Mouse (Mus musculus) kidney, postnatal 14 days (tissue): Measurements from ENCODE around the gene Ppp4r2.
A peak's percentile ranks its signal among the peaks of the same experiment; 100 is the strongest.
"Not testable (repeated sequence)": the region's sequence is repeated elsewhere in the genome, so short reads cannot be mapped to it uniquely, and the experiment has no call there.

ENCODE experiments used
- DNase-seq: peaks from one replicate; pipeline ENCODE4 v3.0.0; 2022; ENCODE audit warnings: mixed read lengths

Ppp4r2 gene

DNA sequence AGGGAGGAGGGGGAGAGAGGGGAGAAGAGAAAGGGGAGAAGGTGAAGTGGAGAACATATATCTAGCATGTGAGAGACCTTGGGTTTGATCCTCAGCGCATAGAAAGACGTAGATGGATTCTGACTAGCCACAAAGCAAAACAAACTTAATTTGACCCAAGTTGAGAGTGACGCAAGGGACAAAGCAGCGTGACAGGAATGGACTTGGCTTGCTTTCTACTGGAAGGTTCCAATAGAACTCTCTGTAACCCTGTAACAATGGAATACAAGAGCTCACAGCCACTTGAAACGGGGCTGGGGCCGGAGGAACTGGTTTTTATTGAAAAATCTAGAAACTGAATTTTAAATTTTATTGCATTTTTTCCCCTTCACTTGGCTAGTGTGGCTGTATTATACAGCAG, 1.7 kb upstream of the Ppp4r2 start:
- no peak for DNase-seq

DNA sequence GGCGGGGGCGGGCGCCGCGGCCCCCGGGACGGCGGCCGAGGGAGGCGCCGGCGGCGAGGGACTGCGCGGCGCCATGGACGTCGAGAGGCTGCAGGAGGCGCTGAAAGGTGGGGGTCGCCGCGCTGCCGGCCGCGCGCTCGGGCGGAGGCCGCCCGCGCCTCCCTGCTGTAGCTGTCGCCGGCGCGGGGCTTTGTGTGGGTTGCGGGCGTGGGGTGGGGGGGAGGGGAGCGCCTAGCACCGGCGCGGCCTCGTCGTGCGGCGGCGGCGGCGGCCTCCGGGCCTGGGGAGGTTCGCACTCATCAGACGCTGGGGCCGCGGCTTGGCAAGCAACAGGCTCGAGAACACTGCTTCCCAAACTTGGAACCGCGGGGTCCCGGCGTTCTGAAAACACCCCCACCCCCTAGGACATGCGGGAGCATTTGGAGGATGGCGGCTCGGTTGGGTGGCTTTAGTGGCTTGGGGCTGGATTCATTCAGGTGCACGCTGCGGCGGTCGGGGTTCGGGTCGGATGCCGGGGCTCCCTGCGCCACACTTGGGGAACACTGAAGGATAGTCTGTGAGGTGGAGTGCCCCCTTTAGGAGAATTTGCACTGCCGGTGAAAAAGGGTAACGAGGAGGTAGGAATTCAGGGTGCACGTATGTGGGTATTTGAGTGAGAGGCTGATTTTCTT, 524 bp downstream of the Ppp4r2 start:
- peak; percentile 67 for DNase-seq

- DNase-seq, result no peak
These were observed 1.2 kb downstream of the Ppp4r2 start for GRCm38 (mm10) chr6:100834489-100835160.

GRCm38 (mm10) chr6:100845058-100845457, 11.6 kb downstream of the Ppp4r2 start:
- DNase-seq, result no peak

DNA sequence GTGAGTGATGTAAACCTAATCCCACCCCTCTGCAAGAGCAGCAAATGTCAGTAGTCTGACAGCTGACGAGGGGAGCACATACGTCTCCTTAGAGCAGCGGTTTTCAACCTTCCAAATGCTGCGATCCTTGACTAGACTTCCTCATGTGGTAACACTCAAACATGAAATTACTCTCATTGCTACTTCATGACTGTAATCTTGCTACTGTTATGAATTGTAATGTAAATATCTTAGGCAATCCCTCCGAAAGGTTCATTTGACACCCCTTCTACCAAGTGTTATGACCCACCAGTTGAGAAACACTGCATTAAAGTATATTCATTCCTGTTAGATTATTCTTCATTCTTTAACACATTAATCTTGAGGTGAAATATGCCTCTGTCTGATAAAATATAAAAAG, 13.8 kb downstream of the Ppp4r2 start:
- no peak for DNase-seq

- DNase-seq, result no peak
These were observed 15.4 kb downstream of the Ppp4r2 start for GRCm38 (mm10) chr6:100848682-100849375.

DNA sequence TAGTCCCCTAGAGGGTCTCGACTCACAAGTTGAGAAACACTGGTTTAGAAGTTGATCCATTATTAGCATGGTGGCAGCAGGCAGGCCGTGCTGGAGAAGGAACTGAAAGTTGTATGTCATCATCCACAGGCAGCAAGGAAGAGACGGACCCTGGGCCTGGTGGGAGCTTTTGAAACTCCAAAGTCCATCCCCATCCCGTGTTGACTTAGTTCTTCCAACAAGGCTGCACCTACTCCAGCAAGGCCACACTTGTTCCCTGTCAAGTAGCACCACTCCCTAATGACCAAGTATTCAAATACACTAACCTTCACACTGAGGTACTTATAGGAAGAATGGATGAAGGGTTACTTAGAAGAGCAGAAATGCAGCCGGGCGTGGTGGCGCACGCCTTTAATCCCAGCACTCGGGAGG, 17.3 kb downstream of the Ppp4r2 start:
- no peak for DNase-seq

- no peak for DNase-seq
These were observed 17.7 kb downstream of the Ppp4r2 start for GRCm38 (mm10) chr6:100851083-100851482.

- DNase-seq, result no peak
These were observed 31.9 kb downstream of the Ppp4r2 start for GRCm38 (mm10) chr6:100865321-100865720.

GRCm38 (mm10) chr6:100865788-100866187, 32.4 kb downstream of the Ppp4r2 start:
- not testable (repeated sequence) for DNase-seq

- not testable (repeated sequence) for DNase-seq
These were observed 32.8 kb downstream of the Ppp4r2 start for GRCm38 (mm10) chr6:100866246-100866645.

- no peak for DNase-seq
These were observed 35.4 kb downstream of the Ppp4r2 start for GRCm38 (mm10) chr6:100868863-100869262.

- no peak for DNase-seq
These were observed 36.5 kb downstream of the Ppp4r2 start for GRCm38 (mm10) chr6:100869909-100870308.

- DNase-seq, result no peak
These were observed 39.8 kb downstream of the Ppp4r2 start for GRCm38 (mm10) chr6:100873191-100873590.

DNA sequence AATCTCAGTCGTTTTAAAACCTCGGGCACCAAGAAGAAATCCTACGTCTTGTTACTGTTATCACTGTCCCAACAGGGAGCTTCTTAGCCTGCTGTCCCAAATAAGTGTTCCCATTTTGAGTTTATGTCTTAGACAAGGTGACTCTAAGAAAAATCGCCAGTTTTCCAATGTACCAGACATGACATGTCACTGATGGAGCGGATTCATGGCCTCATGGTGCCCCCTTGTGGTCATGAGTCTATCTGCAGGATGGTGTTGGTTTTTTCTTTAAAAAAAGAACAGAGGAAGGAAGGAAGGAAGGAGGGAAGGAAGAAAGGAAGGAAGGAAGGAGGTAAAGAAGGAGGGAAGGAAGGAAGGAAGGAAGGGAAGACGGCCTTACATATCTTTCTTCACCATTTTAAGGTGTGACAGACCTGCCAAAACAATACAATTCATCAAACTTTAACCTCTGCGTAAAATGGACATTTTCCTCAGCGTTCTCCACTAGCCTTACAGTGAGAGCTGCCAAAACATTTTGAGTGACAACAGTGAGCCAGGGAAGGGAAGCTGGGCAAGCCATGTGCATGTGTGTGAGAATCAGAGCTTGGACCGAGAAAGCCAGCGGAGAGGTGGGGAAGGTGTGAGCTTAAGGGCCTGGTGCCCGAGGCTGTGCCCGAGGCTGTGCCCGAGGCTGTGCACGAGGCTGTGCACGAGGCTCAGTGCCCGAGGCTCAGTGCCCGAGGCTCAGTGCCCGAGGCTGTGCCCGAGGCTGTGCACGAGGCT, 42.6 kb downstream of the Ppp4r2 start:
- peak; percentile 62 for DNase-seq

- DNase-seq, result no peak
These were observed 43.2 kb downstream of the Ppp4r2 start for GRCm38 (mm10) chr6:100876624-100877017.

- no peak for DNase-seq
These were observed 45.1 kb downstream of the Ppp4r2 start for GRCm38 (mm10) chr6:100878546-100878945.

DNA sequence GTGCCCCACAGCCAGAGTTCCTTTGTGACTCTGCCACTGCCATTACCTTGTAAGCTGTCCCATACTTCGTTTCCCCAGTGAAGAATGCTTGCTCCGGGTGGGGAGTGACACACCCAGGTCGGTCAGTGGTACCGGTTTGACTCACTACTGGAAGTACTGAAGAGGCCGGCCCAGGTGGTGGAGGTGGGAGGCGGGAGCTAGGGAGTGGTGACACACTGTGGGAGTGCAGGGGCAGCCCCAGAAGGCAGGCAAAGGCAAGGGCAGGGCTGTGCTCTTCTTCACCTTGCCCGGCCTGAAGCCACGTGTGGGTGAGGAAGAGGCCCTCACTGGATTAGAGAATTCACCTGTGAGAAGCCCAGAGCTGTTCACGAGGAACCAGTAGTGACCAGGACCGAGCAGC, 46.2 kb downstream of the Ppp4r2 start:
- DNase-seq, result no peak

- peak; percentile 22 for DNase-seq
These were observed 48.2 kb downstream of the Ppp4r2 start for GRCm38 (mm10) chr6:100881657-100882056.

DNA sequence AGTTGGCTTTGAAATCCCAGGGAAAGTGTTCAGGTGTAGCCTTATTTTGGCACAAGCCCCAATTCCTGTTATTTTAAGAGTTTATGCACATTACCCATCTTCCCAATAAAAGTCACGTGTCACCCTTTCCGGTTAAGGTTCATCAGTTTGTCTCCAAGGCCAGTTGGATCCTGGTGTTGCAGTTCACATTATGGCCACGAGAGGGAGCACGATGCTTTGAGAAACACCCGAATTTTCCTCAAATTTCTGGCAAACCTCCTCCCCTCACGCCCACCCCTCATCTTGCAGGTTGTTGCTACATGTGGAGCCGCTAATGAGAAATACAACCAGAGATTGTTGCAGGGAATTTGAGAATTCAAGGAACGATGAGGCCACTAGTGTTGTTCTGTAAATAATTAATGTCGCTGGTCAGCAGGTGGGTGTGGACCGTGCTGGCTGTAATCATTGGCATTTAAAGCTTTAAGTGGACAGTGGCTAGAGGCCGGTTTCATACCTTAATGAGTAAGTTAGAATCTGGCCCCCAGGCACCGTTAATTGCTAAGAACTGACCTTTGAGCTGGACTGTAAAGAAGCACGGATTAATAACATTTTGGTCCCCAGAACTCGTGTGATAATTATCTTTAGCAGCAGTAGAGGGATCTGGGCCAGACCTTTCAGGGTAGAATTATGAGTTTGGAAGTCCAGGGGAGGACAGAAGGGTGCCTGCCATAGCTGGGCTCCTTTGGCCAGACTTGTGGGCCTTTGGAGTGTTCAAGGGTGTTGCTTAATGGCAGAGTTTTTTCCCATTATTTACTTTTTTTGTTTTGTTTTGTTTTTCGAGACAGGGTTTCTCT, 49.2 kb downstream of the Ppp4r2 start:
- DNase-seq, result peak; percentile 83

- DNase-seq, result peak; percentile 35
These were observed 49.8 kb downstream of the Ppp4r2 start for GRCm38 (mm10) chr6:100883233-100883632.

DNA sequence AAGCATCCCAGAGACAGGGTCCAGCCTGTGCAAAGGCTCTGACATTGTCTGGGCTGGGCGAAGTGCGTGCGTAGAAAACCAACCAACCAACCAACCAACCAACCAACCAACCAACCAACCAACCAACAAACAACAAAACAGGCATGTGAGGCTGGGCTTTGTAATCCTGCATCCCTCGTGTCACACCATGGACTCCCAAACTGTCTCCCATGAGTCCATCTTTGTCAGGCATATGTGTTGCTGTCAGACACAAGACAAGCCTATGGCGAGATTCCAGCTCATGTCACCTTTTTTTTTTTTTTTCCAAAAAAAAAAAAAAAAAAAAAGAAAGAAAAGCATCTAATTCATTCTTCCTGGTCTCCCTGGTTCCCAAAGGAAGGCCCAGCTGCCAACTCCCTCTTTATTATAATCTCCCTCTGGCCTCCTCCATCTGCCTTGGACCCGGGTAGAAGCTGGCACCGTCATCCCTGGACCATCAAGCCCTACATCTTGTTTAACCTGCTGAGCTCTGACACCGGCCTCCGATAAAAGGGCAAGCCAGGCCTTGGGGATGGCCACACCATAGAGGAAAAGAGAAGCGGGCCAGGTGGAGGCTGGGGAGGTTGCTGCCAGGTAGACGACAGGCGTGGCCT, 51.3 kb downstream of the Ppp4r2 start:
- DNase-seq, result no peak
